Mouse (Mus musculus) embryo, embryonic 11.5 days (tissue): ENCODE measurements at regions not wholly inside any gene's neighbourhood (a gene's known extent, or its start where the extent isn't known, plus 50 kb on each side); places are given as distances from the start of the nearest gene placed in this dataset.

Experiments
- DNase-seq: peaks from one replicate; pipeline ENCODE4 v3.0.0-alpha.2; 2012; ENCODE audit warnings: low read depth, low spot score

DNA sequence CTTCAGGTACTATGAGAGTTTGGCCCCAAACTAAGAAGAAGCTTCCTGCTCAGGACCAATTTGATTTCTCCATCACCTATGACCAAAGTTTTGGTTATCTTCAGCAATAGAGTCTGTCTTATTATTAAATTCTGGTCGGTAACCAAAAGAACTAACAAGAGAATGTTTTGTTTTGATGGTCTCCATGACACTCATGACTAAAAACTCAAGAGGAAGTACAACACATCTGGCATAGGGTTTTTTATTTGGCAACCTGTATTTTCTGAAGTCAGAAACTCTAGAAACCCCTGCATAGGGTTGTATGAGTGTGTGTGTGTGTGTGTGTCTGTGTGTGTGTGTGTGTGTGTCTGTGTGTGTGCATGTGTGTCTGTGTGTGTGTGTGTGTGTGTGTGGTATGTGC lies 310.5 kb downstream of the Ptprc start:
- DNase-seq: no peak

DNA sequence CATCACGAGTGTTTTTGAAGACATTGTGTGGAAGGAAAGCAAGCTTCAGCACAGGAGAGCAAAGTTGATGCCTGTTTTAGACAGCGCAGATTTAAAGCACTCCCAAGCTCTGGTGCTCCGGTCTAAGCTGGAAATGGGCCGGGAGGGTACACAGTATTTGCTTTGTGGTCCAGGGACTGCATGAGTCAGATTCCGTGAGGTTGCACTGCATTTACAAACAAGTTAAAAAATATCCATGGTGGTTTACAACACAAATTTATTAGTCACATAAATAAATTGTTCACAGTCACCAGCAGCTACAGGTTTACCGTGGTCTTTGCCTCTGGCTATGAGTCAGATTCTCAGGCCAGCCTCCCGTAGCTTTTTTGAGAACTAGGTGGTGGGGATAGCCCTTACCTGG lies 312.0 kb downstream of the Ptprc start:
- no peak for DNase-seq

DNA sequence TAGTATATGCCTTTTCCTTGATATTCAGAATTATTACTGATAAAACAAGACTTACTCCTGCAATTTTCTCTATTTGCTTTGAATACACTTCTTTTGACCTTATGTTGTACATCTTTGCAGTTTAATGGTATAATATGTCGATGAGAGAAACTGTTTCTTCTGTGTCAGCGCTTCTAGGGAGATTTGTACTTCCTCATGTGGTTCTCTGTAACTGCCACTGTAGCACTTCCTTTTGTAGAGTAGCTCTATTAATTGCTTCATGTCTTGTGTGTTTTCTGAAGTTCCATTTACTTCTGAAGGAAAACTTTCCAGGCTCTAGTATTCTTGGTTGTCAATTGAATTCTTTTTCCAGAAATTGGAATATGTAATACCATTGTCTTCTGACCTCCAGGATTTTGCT lies 323.2 kb downstream of the Ptprc start:
- DNase-seq: no peak

DNA sequence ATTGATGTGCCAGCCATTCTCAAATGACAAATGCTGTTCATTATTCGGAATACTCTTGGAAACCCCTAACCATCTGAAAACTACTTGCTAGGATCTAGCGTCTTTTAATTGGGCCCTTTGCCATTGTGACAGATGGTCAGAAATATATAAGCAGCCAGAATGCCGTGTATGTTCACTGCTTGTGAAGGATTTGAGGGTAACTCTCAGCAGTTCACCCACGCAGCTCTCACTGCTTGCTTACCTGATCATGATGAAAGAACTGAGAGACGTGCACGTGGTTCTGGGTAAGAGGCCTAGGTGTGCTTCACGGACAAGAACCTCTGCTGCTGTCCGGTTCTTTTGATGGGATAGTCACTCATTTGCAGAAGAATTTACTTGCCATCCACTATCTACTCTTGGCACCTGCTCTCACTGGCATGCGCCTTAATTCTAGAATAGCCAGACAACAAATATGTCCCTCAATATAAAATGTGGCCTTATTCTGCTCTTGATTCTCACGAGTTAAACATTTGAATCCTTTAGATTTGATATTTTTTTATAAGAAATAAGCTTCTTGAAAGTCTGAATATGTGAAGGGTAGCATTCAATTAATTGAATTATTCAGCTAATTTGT lies 328.1 kb downstream of the Ptprc start:
- no peak for DNase-seq

DNA sequence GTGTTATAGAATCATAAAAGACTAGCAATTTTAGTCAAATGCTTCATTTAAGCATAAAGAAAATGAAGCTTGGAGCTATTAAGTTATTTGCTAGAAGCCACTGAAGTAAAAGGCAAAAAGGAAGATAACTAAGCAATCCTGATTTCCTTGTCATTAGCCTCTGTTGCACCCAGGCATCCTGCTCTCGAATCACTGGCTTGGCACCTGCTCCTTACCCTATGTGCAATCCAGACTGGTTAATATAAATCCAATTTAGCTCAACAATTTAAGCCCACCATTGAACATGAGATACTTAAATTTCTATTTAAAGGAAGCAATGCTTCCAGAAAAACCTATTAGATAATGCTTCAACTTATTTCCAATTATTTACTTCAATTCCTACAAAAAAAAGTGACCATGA lies 328.7 kb downstream of the Ptprc start:
- no peak for DNase-seq

DNA sequence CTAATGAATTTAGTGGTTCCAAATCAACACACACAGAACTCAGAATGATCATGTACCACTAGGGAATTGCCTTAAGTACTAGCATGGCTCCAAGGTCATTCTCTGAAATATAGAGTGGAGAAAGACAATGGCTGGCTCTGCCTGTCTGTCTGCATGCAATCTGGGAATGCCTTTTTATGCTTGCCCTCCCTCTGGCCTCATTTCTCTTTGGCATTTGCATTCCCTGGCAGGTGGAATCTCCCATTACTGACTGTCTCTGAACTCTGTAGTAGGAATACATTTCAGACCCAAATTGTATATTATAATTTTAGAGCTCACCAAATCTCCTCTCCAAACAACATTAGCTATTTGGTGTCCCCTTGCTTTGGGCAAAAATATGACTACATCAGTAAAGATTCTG lies 335.0 kb downstream of the Ptprc start:
- DNase-seq: no peak

DNA sequence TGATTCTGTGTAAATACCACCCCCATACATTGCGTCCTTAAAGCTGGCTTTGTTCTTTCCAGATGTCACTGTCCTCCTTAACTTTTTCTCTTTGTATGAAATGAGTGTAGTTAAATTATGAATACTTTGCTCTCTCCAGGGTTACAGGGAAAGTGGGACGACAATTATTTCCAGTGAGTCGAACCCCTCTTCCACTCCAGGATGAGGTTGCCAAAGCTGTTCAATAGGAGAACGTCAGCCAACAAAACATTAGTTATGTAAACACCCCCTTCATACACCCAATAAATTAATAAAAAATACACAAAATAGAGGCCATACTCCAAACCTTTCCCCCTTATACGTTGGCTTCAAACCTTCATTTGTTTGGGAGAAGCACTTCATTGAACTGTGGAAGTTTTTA lies 335.8 kb downstream of the Ptprc start:
- no peak for DNase-seq

DNA sequence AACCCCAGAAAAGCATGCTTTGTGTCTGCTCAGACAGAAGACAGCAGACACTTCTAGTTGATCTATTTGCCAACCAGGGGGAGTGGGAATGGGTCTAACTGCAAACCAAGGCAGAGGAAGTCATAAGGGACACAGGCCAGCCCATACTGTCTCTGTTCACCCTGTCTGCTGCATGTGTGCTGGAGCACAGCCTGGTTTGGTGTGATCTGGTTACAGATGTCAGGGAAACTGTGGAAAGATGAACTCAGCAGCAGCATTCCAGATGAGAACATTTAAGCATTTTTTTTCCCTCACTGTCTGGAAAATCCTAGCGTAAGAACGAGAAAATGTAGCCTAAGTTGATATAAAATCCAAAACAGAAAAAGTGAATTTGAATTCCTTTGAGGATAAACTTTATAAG lies 336.2 kb downstream of the Ptprc start:
- no peak for DNase-seq

DNA sequence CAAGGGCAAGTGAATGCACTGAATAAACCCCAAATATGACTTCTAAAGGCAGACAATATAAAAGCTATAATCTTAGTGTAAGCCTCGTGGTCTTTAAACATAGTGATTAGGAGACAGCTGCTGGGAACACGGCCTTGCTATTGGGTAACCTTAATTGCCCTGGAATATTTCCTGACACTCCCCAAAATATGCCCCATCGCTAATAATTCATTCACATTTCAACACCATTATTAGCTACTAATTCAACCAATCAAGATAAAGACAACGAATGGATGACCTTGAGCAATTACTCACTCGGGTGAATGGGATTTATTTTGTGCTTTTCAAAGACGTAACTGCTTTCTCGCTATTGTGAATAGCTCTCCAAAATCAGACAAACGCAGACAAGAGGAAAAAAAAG lies 337.2 kb downstream of the Ptprc start:
- DNase-seq: no peak

DNA sequence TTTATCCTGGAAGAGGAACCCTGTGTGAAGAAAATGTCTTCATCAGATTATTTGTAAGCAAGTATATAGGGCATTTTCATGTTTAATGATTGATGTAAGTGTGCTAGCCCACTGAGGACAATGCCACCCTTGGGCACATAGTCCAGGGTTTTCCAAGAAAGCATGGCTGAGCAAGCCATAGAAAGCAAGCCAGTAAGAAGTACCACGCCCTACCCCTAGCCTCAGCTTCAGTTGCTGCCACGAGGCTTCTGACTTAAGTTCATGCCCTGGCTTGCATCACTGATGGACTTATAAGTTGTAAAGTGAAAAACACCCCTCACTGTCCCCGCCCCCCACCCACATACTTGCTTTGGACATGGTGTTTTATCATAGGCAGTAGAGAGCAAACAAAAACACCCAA lies 342.0 kb downstream of the Ptprc start:
- DNase-seq: no peak

DNA sequence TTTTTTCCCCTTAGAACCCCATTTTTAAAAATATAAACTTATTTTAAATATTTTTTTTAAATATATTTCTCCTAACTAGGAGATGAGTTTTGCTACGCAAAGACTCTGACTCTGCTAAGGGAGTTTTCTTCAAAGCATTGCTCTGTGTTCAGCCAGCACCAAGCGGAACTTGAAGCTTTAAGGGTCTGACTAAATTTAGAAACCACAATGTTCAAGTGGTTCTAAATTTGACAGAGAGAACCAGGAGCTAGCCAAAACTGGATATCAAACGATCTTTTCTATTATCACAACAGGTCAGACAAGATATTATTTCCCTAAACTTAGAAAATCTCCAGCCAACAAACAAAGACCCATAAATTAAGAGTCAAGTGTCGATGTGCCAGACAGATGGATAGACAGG lies 344.2 kb downstream of the Ptprc start:
- no peak for DNase-seq

DNA sequence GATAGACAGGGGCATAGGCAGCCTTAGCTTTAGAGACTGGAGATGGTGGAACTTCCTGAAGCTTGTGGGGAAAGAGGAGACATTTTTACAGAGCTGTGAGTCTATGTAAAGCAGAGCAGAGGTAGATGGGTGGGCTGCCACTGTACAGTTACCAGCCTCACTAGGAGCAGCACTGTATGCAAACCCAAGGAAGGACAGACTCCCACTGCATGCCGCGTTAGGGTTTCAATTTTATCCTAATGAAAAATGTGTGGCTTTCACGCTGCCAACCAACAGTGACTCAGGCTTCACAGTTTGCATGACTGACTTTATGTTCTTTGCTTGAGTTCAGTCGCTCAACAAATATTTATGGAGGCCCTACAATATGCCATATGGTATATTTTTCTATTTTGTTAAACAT lies 348.1 kb downstream of the Ptprc start:
- no peak for DNase-seq

DNA sequence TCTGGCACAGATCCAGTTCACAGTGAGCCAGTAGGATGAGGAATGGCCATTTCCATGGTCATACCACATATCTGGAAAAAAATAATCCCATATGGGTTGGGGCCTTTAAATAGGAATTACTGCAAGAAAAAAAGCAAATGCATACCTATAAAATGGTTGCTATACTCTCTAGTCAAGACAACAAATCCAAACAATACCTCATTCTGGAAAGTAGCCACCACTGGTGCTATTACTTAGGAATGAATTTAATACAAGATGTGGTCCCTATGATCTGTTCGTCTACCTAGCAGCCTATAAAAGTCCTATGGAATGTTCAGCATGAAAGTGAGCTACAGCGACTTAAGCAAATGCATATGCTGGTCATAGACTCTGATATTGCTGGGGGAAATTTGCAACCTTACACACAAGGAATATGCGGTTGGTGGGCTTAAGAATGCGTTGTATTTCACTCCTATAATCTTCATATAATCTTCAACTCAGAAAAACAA lies 360.1 kb downstream of the Ptprc start:
- no peak for DNase-seq

DNA sequence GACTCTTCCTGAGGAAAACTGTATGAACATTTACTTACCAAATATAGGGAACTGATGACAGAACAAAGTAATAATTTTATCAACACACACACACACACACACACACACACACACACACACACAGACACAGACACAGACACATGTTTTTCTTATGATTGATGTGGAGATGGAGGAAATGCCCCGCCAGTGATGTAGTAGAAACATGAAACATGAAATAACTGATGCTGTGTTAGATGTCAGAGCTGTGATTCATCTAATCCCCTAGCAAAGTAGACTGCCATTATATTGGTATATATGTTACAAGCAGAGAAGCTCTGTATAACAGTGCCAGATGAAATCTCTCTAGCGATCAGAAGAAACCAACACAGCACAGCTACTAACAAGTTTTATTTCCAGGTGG lies 361.0 kb downstream of the Ptprc start:
- DNase-seq: no peak

DNA sequence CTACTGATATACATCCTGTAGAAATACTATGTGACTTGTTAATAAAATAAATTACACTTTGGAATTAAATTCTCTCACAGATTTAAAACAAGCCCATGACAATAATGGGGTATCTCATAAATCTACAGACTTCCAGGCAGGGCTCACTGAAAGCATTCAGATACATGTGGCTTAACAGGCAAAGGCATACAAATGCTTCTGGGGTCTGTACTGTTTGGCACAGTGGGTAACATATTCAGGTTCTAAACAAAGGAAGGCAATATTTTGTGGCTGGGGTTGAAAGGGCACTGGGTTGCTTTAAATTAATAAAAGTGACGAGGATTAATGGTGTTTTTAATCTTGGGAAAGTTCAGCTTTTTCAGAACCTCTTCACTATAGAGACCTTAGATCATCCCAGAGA lies 361.8 kb downstream of the Ptprc start:
- DNase-seq: no peak

DNA sequence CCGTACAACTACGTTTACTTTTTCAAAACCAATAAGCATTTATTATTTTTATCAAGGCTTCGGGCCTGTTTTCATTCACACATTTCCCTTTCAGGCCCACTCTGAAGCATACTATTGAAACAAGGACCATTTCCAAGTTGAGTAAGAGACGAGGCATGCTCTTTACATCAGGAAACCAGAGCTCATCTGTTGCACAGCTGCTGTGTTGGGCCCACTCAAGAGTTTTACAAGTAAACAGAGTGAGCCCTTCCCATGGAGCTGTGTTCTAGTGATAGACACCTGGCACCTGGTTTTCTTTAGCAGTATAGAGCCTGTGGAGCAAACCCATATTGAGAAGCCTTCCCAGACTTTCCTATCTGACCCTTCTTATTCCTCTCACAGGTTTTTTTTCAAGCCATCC lies 363.5 kb downstream of the Ptprc start:
- DNase-seq: no peak

DNA sequence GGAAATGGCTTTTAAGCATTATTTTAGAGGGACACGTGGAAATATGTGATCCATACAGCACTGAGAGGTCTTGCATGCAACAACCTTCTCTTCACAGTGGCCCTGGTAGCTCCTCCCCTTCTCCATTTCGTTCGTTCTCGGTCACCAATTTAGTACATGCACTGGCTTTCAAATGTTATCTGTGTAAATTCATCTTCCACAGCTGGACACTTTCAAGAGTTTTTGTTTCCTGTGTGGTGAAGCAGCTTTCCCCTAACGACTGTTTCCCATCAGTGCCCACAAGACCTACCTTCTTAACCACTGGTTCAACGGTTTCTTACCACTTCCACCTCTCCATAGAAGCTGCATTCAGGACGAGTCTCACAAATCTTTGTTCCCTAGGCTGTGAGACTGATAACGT lies 368.8 kb downstream of the Ptprc start:
- no peak for DNase-seq

DNA sequence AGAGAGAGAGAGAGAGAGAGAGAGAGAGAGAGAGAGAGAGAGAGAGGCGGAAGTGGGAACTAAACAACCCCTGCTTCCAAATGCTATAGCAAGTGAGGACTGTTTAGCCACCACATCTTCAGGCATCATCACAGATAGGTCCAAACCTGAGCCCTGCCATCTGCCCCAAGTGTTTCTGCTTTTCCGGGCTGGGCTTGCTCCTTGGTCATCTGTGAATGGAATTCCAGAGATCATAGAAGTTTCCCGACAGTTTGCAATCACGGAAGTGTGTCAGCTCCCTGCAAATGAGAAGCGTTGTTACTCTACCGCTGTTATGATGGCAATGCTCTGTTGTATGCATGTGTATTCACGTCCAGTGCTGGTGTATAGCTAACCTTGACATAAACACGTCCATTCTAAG lies 369.3 kb downstream of the Ptprc start:
- DNase-seq: no peak

DNA sequence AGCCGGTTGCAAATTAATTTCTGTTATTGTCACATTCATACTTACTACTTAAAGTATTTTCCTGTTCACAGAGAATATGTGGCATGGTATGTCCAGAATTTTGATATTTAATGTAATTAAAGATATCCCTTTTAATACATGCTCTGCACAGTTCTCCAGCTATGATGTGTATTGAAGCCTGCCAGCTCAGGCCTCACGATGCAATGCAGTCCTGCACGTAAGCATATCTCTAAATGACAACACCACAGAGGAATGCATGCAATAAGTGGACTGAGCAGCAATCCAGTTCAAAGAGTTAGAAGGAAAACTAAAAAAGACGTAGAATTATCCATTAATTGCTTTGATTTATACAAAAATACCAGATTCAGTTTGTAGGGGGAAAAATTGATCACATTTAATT lies 373.4 kb downstream of the Ptprc start:
- DNase-seq: no peak

DNA sequence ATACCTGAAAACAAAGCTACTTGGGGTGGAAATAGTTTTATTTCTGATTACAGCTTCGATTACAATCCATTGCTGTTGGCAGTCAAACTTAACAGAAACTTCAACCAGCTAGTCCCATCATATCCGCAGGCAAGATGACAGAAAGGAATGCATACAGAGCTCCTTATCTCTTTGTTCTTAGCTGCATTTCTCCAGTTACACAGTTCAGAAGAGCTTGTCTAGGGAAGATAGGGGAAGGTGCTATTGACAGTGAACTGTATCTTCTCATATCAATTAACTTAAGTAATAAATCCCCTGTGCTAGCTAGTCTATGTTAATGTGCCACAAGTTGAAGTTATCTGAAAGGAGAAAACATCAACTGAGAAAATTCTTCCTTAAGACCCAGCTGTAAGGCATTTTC lies 374.8 kb downstream of the Ptprc start:
- DNase-seq: no peak

DNA sequence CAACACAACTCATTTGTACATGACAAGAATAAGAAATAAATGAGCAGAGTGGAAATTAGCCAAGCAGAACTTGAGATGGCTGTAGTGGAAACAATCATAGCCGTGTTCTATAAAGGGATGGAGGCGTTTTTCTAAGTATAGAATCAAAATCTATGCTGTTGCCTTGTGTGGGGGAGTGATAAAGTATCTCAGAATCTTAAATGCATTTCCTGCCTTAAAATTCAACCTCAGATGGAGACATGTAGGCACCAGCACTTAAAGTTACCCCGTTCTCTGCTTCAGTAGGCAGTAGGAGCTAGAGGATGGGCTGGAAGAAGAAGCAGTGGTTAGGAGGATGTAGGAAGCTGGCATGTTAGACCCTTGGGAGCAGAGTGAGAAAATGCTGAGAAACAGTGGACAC lies 386.7 kb downstream of the Ptprc start:
- DNase-seq: no peak

DNA sequence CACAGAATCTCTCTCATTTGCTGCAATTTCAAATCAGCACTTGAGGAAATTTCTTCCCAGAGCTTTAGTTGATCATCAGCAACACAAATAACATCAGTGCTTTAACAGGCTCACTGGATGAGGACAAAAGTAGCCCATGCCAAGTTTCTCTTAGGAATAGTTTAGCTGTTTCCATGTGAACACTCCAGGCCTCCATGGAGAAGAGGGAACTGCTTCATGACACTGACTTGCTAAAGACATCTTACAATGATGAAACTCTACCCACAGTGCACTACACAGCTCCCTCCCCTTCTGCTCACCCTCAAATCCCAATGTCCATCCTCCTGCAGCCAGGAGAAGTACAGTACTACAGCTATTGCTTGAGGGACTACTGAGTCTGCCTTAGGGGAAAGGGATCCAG lies 388.9 kb downstream of the Ptprc start:
- no peak for DNase-seq

DNA sequence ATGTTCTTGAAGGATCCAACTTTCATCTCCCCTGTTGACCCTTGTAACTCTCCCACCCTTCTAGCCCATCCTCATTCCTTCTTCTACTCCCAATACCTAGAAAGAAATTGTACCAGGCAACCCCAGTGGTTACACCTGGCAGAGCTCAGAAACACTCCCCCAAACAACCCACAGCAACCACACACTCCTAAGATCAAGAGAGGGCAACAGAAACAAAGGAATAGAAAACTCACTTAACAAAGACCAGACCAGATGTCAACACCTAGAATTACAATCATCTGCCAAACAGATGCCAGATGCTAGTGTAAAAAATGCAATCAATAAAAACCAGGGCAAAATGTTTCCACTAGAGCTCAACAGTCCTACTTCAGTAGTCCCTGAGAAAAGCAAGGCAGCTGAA lies 400.9 kb downstream of the Ptprc start:
- no peak for DNase-seq

DNA sequence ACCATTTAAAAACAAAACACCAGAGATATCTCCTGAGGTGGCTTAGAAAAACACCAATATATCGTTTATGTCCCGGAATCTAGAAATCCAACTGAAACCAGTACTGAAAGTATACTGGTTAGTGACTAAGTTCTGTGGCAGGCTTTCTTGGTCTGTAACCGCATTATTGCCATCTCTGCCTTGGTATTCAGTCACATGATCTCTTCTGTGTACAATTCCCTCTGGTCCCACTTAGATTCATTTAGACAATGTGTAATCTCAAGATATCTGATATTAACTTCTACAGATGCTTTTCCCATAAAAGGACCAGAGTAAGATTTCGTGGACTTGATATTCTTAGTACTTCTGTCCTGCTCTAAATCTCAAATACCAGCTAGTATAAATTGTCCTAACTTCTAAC lies 414.7 kb downstream of the Ptprc start:
- DNase-seq: no peak
